Mouse (Mus musculus): ENCODE measurements around the gene Mtfp1.

DNA sequence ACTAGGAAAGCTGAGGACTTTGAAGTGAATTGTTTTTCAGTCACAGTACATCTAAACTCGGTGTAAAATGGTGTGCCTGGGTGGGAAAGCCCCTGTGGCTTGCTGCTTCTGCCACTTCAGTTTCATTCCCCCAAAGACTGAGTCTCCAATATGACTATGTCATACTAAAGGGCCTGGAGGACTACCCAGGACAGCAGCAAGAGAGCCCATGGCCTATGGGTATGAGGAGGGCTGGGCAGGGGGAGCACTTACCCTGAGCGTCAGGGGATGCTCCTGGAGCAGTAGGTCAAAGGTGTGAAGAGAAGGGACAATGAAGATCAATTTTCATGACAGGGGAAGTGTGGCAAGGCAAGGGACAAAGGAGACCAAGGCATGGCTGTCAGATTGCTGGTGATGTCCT, 43.7 kb upstream of the Mtfp1 start:
- TF ChIP-seq TAL1 (IDR thresholded peaks at IDR 0.05; ENCODE audit: low read length), result no peak
- no peak for TF ChIP-seq GATA1 (IDR thresholded peaks at IDR 0.05; ENCODE audit: low read length)

All from erythroblast, embryonic 14.5 days (primary cell).